Mouse (Mus musculus): ENCODE data around the gene Katnb1.
A peak's percentile ranks its signal among the peaks of the same experiment; 100 is the strongest.

The Katnb1 gene

GRCm38 (mm10) chr8:95084744-95085431 lies 3.9 kb downstream of the Katnb1 start:
- DNase-seq: no peak

GRCm38 (mm10) chr8:95085432-95086141 lies 4.6 kb downstream of the Katnb1 start:
- no peak for DNase-seq

GRCm38 (mm10) chr8:95093574-95093973 lies 12.6 kb downstream of the Katnb1 start:
- DNase-seq: no peak

DNA sequence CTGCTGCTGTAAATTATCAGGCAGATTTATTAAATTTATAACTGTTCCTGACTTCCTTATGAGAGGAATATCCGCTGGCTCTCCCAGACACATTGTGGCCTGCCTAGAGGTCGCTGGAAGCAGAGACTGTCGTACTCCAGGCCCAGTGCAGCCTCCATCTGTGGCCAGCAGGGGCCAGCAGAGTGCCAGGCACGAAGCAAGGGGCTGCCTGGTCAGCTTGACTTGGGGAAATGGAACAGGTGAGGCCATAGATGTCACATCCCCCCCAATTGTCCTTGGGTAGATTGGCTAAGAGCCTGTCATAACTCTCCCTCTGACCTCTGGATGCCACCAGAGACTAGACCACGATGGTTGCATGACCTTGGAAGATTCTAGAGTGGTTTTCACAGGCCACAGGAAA lies 18.0 kb downstream of the Katnb1 start:
- DNase-seq: peak; percentile 78

GRCm38 (mm10) chr8:95101972-95102371 lies 21.0 kb downstream of the Katnb1 start:
- DNase-seq: no peak

DNA sequence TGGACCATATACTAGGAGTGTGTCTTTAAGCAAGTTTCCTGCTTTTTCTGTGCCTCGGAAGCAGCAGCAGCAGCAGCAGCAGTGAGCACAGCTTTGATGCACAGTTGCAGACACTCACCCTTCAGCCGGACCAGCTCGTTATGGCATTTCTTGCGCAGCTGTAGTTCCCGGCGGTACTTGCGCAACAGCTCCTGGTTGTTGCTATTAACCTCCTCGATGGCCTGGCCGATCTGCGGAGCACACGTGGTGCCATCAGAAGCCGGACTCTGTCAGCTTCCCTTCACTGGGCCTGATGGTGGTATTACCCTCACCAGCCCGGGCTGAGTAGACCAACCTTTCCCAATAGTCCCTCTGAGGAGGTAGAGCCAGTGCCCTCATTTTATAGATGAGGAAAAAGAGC lies 26.3 kb downstream of the Katnb1 start:
- DNase-seq: no peak

- no peak for DNase-seq
Observed at GRCm38 (mm10) chr8:95112594-95112993, 31.6 kb downstream of the Katnb1 start.

GRCm38 (mm10) chr8:95113108-95113507 lies 32.1 kb downstream of the Katnb1 start:
- DNase-seq: no peak

DNA sequence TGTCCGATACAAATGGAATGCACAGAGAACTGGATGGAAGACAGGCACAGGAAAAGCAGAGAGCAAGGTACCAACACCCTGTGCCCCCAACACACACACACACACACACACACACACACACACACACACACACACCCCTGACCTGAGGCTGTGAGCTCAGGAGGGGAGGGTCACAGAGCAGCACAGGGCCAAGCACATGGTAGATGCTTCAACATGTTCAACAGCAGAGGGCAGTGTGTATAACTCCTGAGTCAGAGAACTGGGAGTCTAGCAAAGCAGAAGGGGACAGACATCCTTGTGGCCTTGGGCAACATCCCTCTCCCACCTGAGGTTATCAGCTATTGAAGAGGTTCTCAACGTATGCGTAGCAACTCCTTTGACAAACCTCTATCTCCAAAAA lies 32.8 kb downstream of the Katnb1 start:
- DNase-seq: peak; percentile 38

- DNase-seq: peak; percentile 34
Observed at GRCm38 (mm10) chr8:95123455-95123854, 42.5 kb downstream of the Katnb1 start.

DNA sequence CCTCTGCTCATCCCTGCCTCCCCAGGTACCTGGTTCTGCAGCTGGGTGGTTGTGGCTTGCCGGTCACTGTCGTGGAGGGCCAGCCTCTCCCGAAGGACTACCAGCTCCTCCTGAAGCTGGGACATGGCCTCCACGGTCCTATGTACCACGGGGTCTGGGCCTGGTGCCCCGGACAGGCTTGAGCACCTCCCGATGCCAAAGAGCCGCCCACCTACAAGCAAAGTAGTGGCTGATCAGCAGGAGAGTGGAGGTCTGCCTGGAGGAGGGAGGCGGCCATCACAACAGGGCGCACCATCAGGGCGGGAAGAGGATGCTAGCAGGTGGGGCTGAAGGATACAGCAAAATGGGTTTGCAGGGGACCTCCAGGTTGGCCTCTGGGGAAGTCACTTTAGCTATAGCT lies 45.5 kb downstream of the Katnb1 start:
- DNase-seq: no peak

GRCm38 (mm10) chr8:95127658-95128057 lies 46.7 kb downstream of the Katnb1 start:
- no peak for DNase-seq

DNA sequence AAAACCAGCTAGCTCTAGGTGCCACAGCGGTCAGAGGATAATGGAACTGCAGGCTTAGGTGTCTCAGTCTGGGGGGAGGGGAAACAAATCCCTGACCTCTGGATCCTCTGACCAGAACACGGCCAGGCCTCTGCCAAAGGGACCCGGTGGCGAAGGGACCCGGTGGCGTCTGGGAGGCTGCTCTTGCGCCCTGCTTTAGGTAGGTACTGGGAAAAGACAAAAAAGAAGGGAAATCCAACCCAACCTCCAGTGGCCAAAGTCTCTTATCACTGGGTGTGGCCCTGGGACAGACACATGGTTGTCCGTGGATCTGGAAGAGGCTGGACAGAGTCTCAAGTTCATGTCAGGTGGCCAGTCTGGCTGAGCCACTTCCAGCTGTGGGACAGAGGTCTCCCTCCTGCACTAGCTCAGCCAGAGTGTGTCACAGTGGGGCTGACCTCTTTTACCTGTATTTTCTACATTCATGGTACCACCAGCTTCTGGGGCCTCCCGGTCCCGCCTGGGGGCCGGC lies 47.8 kb downstream of the Katnb1 start:
- DNase-seq: no peak

- DNase-seq: no peak
Observed at GRCm38 (mm10) chr8:95130966-95131537, 50.1 kb downstream of the Katnb1 start.

DNA sequence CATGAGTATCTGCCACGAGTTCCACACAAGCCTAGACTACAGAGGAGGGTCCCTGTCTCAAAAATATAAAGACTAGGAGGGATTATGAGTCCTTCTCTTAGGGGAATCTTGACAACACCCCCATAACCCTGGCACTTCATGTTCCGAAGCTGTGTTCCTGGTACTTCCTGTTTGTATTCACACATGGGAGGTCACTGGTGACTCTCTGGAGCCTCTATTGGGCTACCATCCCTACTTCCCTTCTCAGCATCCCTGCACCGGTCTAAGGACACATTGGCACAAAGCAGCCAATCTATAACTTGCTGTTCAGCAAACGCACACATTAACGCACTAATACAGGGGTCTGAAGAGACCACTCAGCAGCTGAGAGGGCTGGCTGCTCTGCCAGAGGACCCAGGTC lies 51.0 kb downstream of the Katnb1 start:
- DNase-seq: no peak

DNA sequence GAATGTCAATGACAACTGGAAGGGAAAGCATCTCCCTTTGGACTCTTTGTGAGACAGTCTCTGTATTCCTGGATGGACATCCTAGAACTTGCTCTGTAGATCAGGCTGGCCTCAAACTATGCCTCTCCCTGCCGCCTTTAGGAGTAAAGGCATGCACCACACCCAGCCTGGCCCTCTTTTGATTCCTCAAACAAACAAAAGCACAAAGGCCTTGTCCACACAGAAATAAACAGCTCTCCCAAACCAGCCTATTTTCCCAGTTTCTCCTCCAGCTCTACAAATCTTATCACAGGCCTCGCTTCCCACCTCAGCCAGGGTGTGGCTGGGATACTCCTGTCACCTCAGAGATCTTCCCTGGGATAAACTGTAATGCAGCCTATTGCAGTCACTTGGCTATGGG lies 53.2 kb downstream of the Katnb1 start:
- no peak for DNase-seq

GRCm38 (mm10) chr8:95135242-95135641 lies 54.3 kb downstream of the Katnb1 start:
- DNase-seq: no peak

- no peak for DNase-seq
Observed at GRCm38 (mm10) chr8:95136218-95136617, 55.2 kb downstream of the Katnb1 start.

GRCm38 (mm10) chr8:95137201-95137600 lies 56.2 kb downstream of the Katnb1 start:
- no peak for DNase-seq

- DNase-seq: no peak
Observed at GRCm38 (mm10) chr8:95137641-95138098, 56.7 kb downstream of the Katnb1 start.

DNA sequence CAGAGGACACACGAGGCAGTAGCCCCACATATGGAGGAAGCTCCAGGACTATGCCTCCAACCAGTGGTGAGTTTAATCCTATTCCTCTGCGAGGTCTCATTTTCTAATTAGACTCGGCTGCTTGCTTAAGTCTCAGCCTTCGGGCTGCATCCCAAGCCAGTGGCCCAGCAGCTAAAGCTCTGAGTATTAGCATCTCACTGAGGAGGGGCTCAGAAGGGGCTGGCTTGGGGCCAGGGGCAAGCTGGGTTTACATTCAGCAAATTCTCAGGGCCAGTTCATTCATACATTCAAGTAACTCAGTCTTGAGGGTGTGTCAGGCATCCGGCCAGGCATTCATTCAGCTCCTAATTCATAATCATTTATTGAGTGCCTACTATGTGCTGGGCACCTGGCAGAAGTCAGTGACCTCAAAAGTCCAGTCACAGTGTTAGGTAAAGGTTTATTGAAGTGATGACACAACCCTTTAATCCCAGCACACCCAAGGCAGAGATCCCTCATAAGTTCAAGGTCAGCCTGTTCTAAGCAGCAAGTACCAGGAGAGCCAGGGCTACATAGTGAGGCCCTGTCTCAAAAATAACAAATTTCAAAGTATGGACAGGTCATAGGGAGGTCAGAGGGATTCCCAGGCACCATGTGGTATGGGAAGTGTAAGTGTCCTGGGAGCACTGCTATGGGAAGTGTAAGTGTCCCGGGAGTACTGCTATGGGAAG lies 57.5 kb downstream of the Katnb1 start:
- DNase-seq: no peak

GRCm38 (mm10) chr8:95139051-95139365 lies 58.0 kb downstream of the Katnb1 start:
- DNase-seq: no peak

DNA sequence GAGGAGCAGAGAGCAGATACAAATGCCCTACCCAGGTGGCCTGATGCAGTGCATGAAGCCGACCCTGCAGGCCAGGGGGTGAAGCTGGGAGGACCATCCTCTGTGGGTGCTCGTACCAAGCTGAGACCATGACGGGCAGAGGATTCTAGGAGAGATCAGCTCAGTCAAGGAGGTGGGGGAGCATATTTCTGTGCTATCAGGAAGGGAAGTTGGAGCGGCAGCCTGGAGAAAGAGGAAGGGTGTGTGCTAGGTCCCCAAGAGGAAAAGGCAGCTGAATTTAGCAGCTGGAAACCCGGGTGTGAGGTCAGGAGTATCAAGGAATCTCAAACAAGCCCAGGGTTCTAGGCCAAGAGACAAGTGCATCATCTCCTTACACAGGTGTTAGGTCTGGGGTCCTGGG lies 59.6 kb downstream of the Katnb1 start:
- no peak for DNase-seq

DNA sequence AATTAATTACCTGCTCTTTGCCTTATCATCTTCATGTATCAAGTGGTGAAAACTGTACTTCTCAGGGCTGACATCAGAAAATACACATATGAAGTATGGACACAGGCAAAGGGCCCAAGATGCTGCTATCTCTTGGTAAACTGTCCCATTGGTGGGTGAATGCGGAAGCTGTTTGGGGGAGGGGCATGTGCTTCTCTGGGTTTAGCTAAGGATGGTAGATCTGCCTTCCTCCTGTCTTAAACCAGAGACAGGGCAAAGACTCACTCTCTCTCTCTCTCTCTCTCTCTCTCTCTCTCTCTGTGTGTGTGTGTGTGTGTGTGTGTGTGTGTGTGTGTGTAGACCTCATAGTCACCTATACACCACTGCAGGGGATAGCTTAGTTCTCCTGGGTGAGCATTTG lies 60.0 kb downstream of the Katnb1 start:
- DNase-seq: peak; percentile 44
